Mouse (Mus musculus) midbrain, embryonic 11.5 days (tissue): Measurements from ENCODE around the gene Senp8. TPM values are rescaled to one million over a fixed set of nuclear protein-coding genes. Genes with fewer than 3 reads are reported as not detected.

Experiments
- ATAC-seq: fragments of 200-750 bp; cut with Nextera tagmentation; 2 replicates; pipeline ENCODE4 v1.8.0; 2017; ENCODE audit warnings: moderate TSS enrichment, moderate library complexity; ENCODE audit not compliant: low FRiP score
- DNase-seq: peaks from one replicate; pipeline ENCODE4 v3.0.0; 2015; ENCODE audit warnings: low spot score; ENCODE audit errors: missing footprints
- H3K27ac ChIP-seq: fragments of 300-500 bp; sonication (generic); 2 replicates; pipeline ENCODE4 v1.5.1; 2014; ENCODE audit warnings: low read depth, low read length
- H3K27me3 ChIP-seq: fragments of 300-500 bp; sonication (generic); 2 replicates; pipeline ENCODE4 v1.6.1; 2014; ENCODE audit warnings: mild to moderate bottlenecking, low read length, moderate library complexity, mixed read lengths; ENCODE audit not compliant: control insufficient read depth, insufficient read depth
- H3K36me3 ChIP-seq: fragments of 300-500 bp; sonication (generic); 2 replicates; pipeline ENCODE4 v1.6.1; 2014; ENCODE audit warnings: mild to moderate bottlenecking, low read length, moderate library complexity, mixed read lengths; ENCODE audit not compliant: control insufficient read depth, insufficient read depth
- H3K4me1 ChIP-seq: fragments of 300-500 bp; sonication (generic); 2 replicates; pipeline ENCODE4 v1.6.1; 2014; ENCODE audit warnings: low read length; ENCODE audit not compliant: control insufficient read depth, insufficient read depth
- H3K4me2 ChIP-seq: fragments of 300-500 bp; sonication (generic); 2 replicates; pipeline ENCODE4 v1.6.1; 2014; ENCODE audit warnings: mild to moderate bottlenecking, moderate library complexity
- H3K4me3 ChIP-seq: fragments of 300-500 bp; sonication (generic); 2 replicates; pipeline ENCODE4 v1.5.1; 2014; ENCODE audit warnings: low read depth, low read length
- H3K9ac ChIP-seq: fragments of 300-500 bp; sonication (generic); 2 replicates; pipeline ENCODE4 v1.6.1; 2014; ENCODE audit warnings: low read length
- H3K9me3 ChIP-seq: fragments of 300-500 bp; sonication (generic); 2 replicates; pipeline ENCODE4 v1.6.1; 2016; ENCODE audit warnings: low read length; ENCODE audit not compliant: control insufficient read depth
- WGBS: fragments of 180-500 bp; shearing (Covaris S2); extraction: QIAGEN DNeasy Blood & Tissue Kit; methylation state at CpG from one replicate; pipeline ENCODE4 v1.1.7; 2014; 5-methylcytosine and 5-hydroxymethylcytosine counted together
- polyA plus RNA-seq: library from polyadenylated mRNA; unstranded; fragments of >200 nt; fragmentation: Nextera tagmentation; extraction: Ambion mirVana; gene quantifications from 2 replicates; pipeline ENCODE4 v1.2.1, GENCODE M21; 2014

Gene Senp8
- polyA plus RNA-seq, 1 experiment from 2014 or later: 26.8 TPM

GRCm38 (mm10) chr9:59748387-59748786 is 2.1 kb downstream of the Senp8 start:
- H3K9me3 ChIP-seq: no peaks in the 10 kb centered on the region
- H3K27ac ChIP-seq: no peak overlapping the region
- H3K4me3 ChIP-seq: no peak overlapping the region
- no peak for ATAC-seq
- DNase-seq: no peak
- WGBS: 93% methylated on average over 2 of the region's 2 CpGs
- H3K9ac ChIP-seq: no peak overlapping the region
- no peaks in the 10 kb centered on the region for H3K27me3 ChIP-seq
- H3K4me1 ChIP-seq: peaks cover 11% of the 10 kb centered on the region
- no peaks in the 10 kb centered on the region for H3K36me3 ChIP-seq
- no peak overlapping the region for H3K4me2 ChIP-seq

GRCm38 (mm10) chr9:59743903-59744302 is 6.6 kb downstream of the Senp8 start:
- no peaks in the 10 kb centered on the region for H3K36me3 ChIP-seq
- H3K4me3 ChIP-seq: no peak overlapping the region
- no peak overlapping the region for H3K27ac ChIP-seq
- no peak overlapping the region for H3K9ac ChIP-seq
- ATAC-seq (no peak), DNase-seq (no peak)
- H3K4me2 ChIP-seq: no peak overlapping the region
- no peaks in the 10 kb centered on the region for H3K9me3 ChIP-seq
- H3K27me3 ChIP-seq: no peaks in the 10 kb centered on the region
- no peaks in the 10 kb centered on the region for H3K4me1 ChIP-seq
- 94% methylated on average over 3 of the region's 3 CpGs for WGBS

GRCm38 (mm10) chr9:59740593-59740992 is 9.9 kb downstream of the Senp8 start:
- H3K9me3 ChIP-seq: no peaks in the 10 kb centered on the region
- DNase-seq: peak; percentile 26
- H3K9ac ChIP-seq: no peak overlapping the region
- no peak overlapping the region for H3K4me2 ChIP-seq
- H3K4me3 ChIP-seq: no peak overlapping the region
- H3K27me3 ChIP-seq: no peaks in the 10 kb centered on the region
- H3K4me1 ChIP-seq: no peaks in the 10 kb centered on the region
- no peak overlapping the region for H3K27ac ChIP-seq
- no peaks in the 10 kb centered on the region for H3K36me3 ChIP-seq
- ATAC-seq: no peak
- WGBS: 95% methylated on average over 2 of the region's 2 CpGs

DNA sequence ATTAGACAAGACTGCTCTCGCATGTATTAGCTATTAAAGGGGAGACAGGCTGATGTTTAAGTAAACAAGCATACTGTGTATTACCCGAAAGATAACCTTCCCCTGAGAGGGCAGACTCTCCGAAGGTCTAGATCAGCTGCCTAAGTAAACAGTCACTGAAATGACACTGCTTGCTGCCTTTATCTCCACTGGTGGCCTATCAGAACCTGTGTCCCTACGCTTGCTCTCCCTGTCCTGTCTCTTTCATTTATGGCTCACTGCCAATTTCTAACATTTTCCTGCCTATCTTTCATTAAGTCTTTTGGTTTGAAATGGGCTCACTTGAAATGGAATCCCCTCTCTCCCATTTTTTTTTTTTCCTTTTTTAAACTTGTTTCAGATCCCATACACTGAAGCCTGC is 15.1 kb downstream of the Senp8 start:
- no peak for ATAC-seq

GRCm38 (mm10) chr9:59733075-59733474 is 17.4 kb downstream of the Senp8 start:
- H3K4me1 ChIP-seq: no peaks in the 10 kb centered on the region
- 73% methylated on average over 6 of the region's 6 CpGs for WGBS
- H3K4me3 ChIP-seq: no peak overlapping the region
- DNase-seq (peak; percentile 57), ATAC-seq (no peak)
- H3K36me3 ChIP-seq: no peaks in the 10 kb centered on the region
- H3K4me2 ChIP-seq: no peak overlapping the region
- H3K27ac ChIP-seq: no peak overlapping the region
- no peaks in the 10 kb centered on the region for H3K9me3 ChIP-seq
- no peaks in the 10 kb centered on the region for H3K27me3 ChIP-seq
- no peak overlapping the region for H3K9ac ChIP-seq

More for the DNA sequence above, 15.1 kb downstream of the Senp8 start:
- Histone ChIP-seq H3K36me3 (no peaks in the 10 kb centered on the region), H3K4me1 (no peaks in the 10 kb centered on the region), H3K4me3 (no peak overlapping the region), H3K27me3 (no peaks in the 10 kb centered on the region), H3K9me3 (no peaks in the 10 kb centered on the region), H3K9ac (no peak overlapping the region), H3K4me2 (no peak overlapping the region), H3K27ac (no peak overlapping the region)
- WGBS: 67% methylated on average over 4 of the region's 4 CpGs
- DNase-seq: peak; percentile 0

GRCm38 (mm10) chr9:59731136-59731535 is 19.4 kb downstream of the Senp8 start:
- no peaks in the 10 kb centered on the region for H3K27me3 ChIP-seq
- DNase-seq: peak; percentile 56
- ATAC-seq: no peak
- no peak overlapping the region for H3K27ac ChIP-seq
- H3K9me3 ChIP-seq: no peaks in the 10 kb centered on the region
- H3K36me3 ChIP-seq: no peaks in the 10 kb centered on the region
- H3K4me3 ChIP-seq: no peak overlapping the region
- H3K4me2 ChIP-seq: no peak overlapping the region
- H3K9ac ChIP-seq: no peak overlapping the region
- 94% methylated on average over 5 of the region's 5 CpGs for WGBS
- no peaks in the 10 kb centered on the region for H3K4me1 ChIP-seq

GRCm38 (mm10) chr9:59727569-59728286 is 22.8 kb downstream of the Senp8 start:
- Histone ChIP-seq H3K27ac (no peak overlapping the region), H3K36me3 (no peaks in the 10 kb centered on the region), H3K4me2 (no peak overlapping the region), H3K4me3 (no peak overlapping the region), H3K9ac (no peak overlapping the region), H3K9me3 (no peaks in the 10 kb centered on the region), H3K4me1 (0 out of 2 replicates have a peak, but pooled peaks cover 2% of the 10 kb centered on the region), H3K27me3 (no peaks in the 10 kb centered on the region)
- no peak for DNase-seq
- WGBS: 88% methylated on average over 11 of the region's 11 CpGs
- no peak for ATAC-seq

DNA sequence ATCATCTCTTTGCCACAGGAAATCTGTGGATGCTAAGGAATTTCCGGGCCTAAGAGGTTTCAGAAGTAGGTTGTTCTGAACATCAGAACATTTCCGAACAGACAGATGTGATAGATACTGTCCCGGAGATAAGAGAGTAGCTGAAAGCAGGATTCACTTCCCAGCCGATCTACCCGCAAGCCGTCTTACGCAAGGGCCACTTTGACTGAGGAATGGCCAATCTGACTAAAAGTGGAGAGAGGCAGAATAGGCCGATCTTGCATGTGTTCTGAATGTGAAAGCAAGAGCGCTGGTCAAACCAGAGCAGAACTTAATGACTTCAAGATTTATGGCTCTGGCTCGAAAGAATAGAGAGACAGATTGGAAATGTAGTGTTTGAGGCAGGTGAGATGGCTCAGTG is 25.0 kb downstream of the Senp8 start:
- no peaks in the 10 kb centered on the region for H3K9me3 ChIP-seq
- 94% methylated on average over 10 of the region's 10 CpGs for WGBS
- H3K27me3 ChIP-seq: no peaks in the 10 kb centered on the region
- no peak overlapping the region for H3K9ac ChIP-seq
- H3K27ac ChIP-seq: no peak overlapping the region
- DNase-seq (no peak), ATAC-seq (no peak)
- no peaks in the 10 kb centered on the region for H3K36me3 ChIP-seq
- no peak overlapping the region for H3K4me2 ChIP-seq
- 0 out of 2 replicates have a peak, but pooled peaks cover 2% of the 10 kb centered on the region for H3K4me1 ChIP-seq
- no peak overlapping the region for H3K4me3 ChIP-seq

GRCm38 (mm10) chr9:59723791-59724442 is 26.6 kb downstream of the Senp8 start:
- Histone ChIP-seq H3K27ac (no peak overlapping the region), H3K4me1 (0 out of 2 replicates have a peak, but pooled peaks cover 2% of the 10 kb centered on the region), H3K36me3 (no peaks in the 10 kb centered on the region), H3K4me2 (no peak overlapping the region), H3K27me3 (no peaks in the 10 kb centered on the region), H3K9ac (no peak overlapping the region), H3K4me3 (no peak overlapping the region), H3K9me3 (no peaks in the 10 kb centered on the region)
- no peak for DNase-seq
- ATAC-seq: no peak
- 78% methylated on average over 8 of the region's 8 CpGs for WGBS
